In genomic region chr6:29022115-29022514, GRCm38 (mm10) we compare ENCODE assay signal across 26 mouse cellular contexts. TPM values are rescaled to one million over a fixed set of nuclear protein-coding genes. Genes with fewer than 3 reads are reported as not detected.
DNase-seq lines count a peak whose midpoint lies in the region; ATAC-seq and TF ChIP-seq lines count a peak whose summit lies in the region.
"Had no signal": no experiment of that assay in that cellular context is flagged by ENCODE, and none has a peak within 500 bp of the region (broad histone marks: within the 10 kb centered on the region; RNA-seq: fewer than 3 reads in every experiment).

No protein-coding gene starts in this region.

- no peak for TF ChIP-seq CTCF in kidney, postnatal 0 days (IDR thresholded peaks at IDR 0.05; ENCODE audit: low read depth)
- TF ChIP-seq CTCF in E14TG2a.4 (conservative IDR thresholded peaks at IDR 0.05; ENCODE audit: low read length): no peak

- H3K36me3 ChIP-seq in forebrain, embryonic 11.5 days (ENCODE audit: control insufficient read depth, insufficient read depth, low read length): no peaks in the 10 kb centered on the region
- no peaks in the 10 kb centered on the region for H3K36me3 ChIP-seq in forebrain, embryonic 15.5 days
- no peaks in the 10 kb centered on the region for H3K36me3 ChIP-seq in kidney, embryonic 14.5 days (ENCODE audit: control insufficient read depth, insufficient read depth, low read length)
- no peaks in the 10 kb centered on the region for H3K36me3 ChIP-seq in kidney, postnatal 0 days (ENCODE audit: insufficient read depth, low read length)
- no peaks in the 10 kb centered on the region; the same call in 1 of the 2 replicates for H3K36me3 ChIP-seq in E14TG2a.4 (ENCODE audit: insufficient read depth, low read length)
- H3K36me3 ChIP-seq: embryonic facial prominence, embryonic 12.5 days; embryonic facial prominence, embryonic 15.5 days; forebrain, embryonic 12.5 days; G1E; heart, embryonic 13.5 days; hindbrain, embryonic 13.5 days had no signal

- ATAC-seq in forebrain, embryonic 11.5 days (replicated peaks; ENCODE audit: low FRiP score): no peak
- no peak for ATAC-seq in forebrain, embryonic 15.5 days (replicated peaks)
- peak; percentile 29; the same call in 1 of the 2 replicates for ATAC-seq in kidney, embryonic 14.5 days (ENCODE audit: low FRiP score, low TSS enrichment)
- no peak; the same call in 1 of the 2 replicates for ATAC-seq in kidney, postnatal 0 days (replicated peaks; ENCODE audit: low FRiP score, low read depth)
- ATAC-seq: forebrain, embryonic 16.5 days; hindbrain, embryonic 16.5 days; Patski had no signal

- H3K4me3 ChIP-seq in forebrain, embryonic 11.5 days (ENCODE audit: low read depth, low read length): no peak overlapping the region
- no peak overlapping the region for H3K4me3 ChIP-seq in forebrain, embryonic 15.5 days
- H3K4me3 ChIP-seq in kidney, embryonic 14.5 days (ENCODE audit: low read length): no peak overlapping the region
- no peak overlapping the region for H3K4me3 ChIP-seq in kidney, postnatal 0 days (replicated peaks; ENCODE audit: low read depth, low read length)
- peak overlapping the region; percentile 35 for H3K4me3 ChIP-seq in E14TG2a.4 (replicated peaks; ENCODE audit: low read length)
- H3K4me3 ChIP-seq: embryonic facial prominence, embryonic 12.5 days; embryonic facial prominence, embryonic 15.5 days; forebrain, embryonic 12.5 days; heart, embryonic 13.5 days; hindbrain, embryonic 13.5 days had no signal

- H3K9ac ChIP-seq in forebrain, embryonic 11.5 days (ENCODE audit: low read length): no peak overlapping the region
- H3K9ac ChIP-seq in forebrain, embryonic 15.5 days (replicated peaks): no peak overlapping the region
- no peak overlapping the region for H3K9ac ChIP-seq in kidney, embryonic 14.5 days (ENCODE audit: low read depth, low read length)
- H3K9ac ChIP-seq in kidney, postnatal 0 days (ENCODE audit: low read depth, low read length): no peak overlapping the region
- H3K9ac ChIP-seq: embryonic facial prominence, embryonic 12.5 days; embryonic facial prominence, embryonic 15.5 days; forebrain, embryonic 12.5 days; heart, embryonic 13.5 days; hindbrain, embryonic 13.5 days had no signal

- peaks cover 4% of the 10 kb centered on the region; the same call in 1 of the 2 replicates for H3K27me3 ChIP-seq in forebrain, embryonic 11.5 days (ENCODE audit: control insufficient read depth, insufficient read depth, low read length)
- H3K27me3 ChIP-seq in forebrain, embryonic 15.5 days: peaks cover 17% of the 10 kb centered on the region; the same call in 1 of the 2 replicates
- H3K27me3 ChIP-seq in kidney, embryonic 14.5 days (ENCODE audit: control insufficient read depth, insufficient read depth, low read length): peaks cover 10% of the 10 kb centered on the region; the same call in 1 of the 2 replicates
- no peaks in the 10 kb centered on the region for H3K27me3 ChIP-seq in kidney, postnatal 0 days (ENCODE audit: insufficient read depth, low read length)
- H3K27me3 ChIP-seq in E14TG2a.4 (ENCODE audit: insufficient read depth, low read length): no peaks in the 10 kb centered on the region
- H3K27me3 ChIP-seq: Patski had no signal

- no peak overlapping the region for H3K27ac ChIP-seq in forebrain, embryonic 11.5 days (ENCODE audit: low read depth, low read length)
- no peak overlapping the region for H3K27ac ChIP-seq in forebrain, embryonic 15.5 days (replicated peaks)
- no peak overlapping the region for H3K27ac ChIP-seq in kidney, embryonic 14.5 days (ENCODE audit: low read depth, low read length)
- no peak overlapping the region for H3K27ac ChIP-seq in kidney, postnatal 0 days
- H3K27ac ChIP-seq: embryonic facial prominence, embryonic 12.5 days; embryonic facial prominence, embryonic 15.5 days; forebrain, embryonic 12.5 days; heart, embryonic 13.5 days; hindbrain, embryonic 13.5 days had no signal

- H3K9me3 ChIP-seq in forebrain, embryonic 11.5 days (ENCODE audit: control insufficient read depth, low read length): no peaks in the 10 kb centered on the region
- no peaks in the 10 kb centered on the region for H3K9me3 ChIP-seq in forebrain, embryonic 15.5 days
- no peaks in the 10 kb centered on the region for H3K9me3 ChIP-seq in kidney, embryonic 14.5 days (ENCODE audit: control insufficient read depth, low read length)
- no peaks in the 10 kb centered on the region for H3K9me3 ChIP-seq in kidney, postnatal 0 days (replicated peaks; ENCODE audit: low read length)
- peaks cover 9% of the 10 kb centered on the region for H3K9me3 ChIP-seq in E14TG2a.4 (ENCODE audit: low read length)
- H3K9me3 ChIP-seq: embryonic facial prominence, embryonic 12.5 days; embryonic facial prominence, embryonic 15.5 days; forebrain, embryonic 12.5 days; G1E; heart, embryonic 13.5 days; hindbrain, embryonic 13.5 days had no signal

- 96% methylated on average over 5 of the region's 5 CpGs for WGBS in forebrain, embryonic 11.5 days
- 84% methylated on average over 5 of the region's 5 CpGs for WGBS in forebrain, embryonic 15.5 days
- WGBS in kidney, embryonic 14.5 days: 30% methylated on average over 5 of the region's 5 CpGs
- 34% methylated on average over 5 of the region's 5 CpGs for WGBS in kidney, postnatal 0 days

- peaks cover 5% of the 10 kb centered on the region; the same call in 1 of the 2 replicates for H3K4me1 ChIP-seq in forebrain, embryonic 11.5 days (replicated peaks; ENCODE audit: control insufficient read depth, insufficient read depth, low read length)
- H3K4me1 ChIP-seq in forebrain, embryonic 15.5 days: peaks cover 11% of the 10 kb centered on the region
- peaks cover 6% of the 10 kb centered on the region for H3K4me1 ChIP-seq in kidney, embryonic 14.5 days (ENCODE audit: control insufficient read depth, insufficient read depth, low read length)
- H3K4me1 ChIP-seq in kidney, postnatal 0 days (replicated peaks; ENCODE audit: insufficient read depth, low read length): peaks cover under 1% of the 10 kb centered on the region; the same call in 1 of the 2 replicates
- H3K4me1 ChIP-seq in E14TG2a.4 (replicated peaks; ENCODE audit: low read depth, low read length): peaks cover 99% of the 10 kb centered on the region

- DNase-seq in forebrain, embryonic 11.5 days (ENCODE audit: low spot score): peak; percentile 45
- no peak for DNase-seq in kidney, adult 18-20 months
- peak; percentile 62 for DNase-seq in kidney, postnatal 0 days (ENCODE audit: low spot score)
- DNase-seq in kidney, adult 11 months: no peak
- no peak for DNase-seq in urinary bladder, postnatal 10 days (ENCODE audit: low spot score)
- DNase-seq: adrenal gland, postnatal 10 days; adrenal gland, postnatal 36 days; cerebellum, adult 11 months; gastrocnemius, postnatal 25 days; heart, adult 18-20 months; heart, postnatal 14 days had no signal

- H3K4me2 ChIP-seq in forebrain, embryonic 11.5 days (ENCODE audit: low read depth, low read length, severe bottlenecking): no peak overlapping the region
- H3K4me2 ChIP-seq in forebrain, embryonic 15.5 days (replicated peaks): no peak overlapping the region
- H3K4me2 ChIP-seq in kidney, embryonic 14.5 days (replicated peaks; ENCODE audit: low read depth, low read length): no peak overlapping the region
- no peak overlapping the region for H3K4me2 ChIP-seq in kidney, postnatal 0 days (ENCODE audit: low read length)
- H3K4me2 ChIP-seq: embryonic facial prominence, embryonic 12.5 days; embryonic facial prominence, embryonic 15.5 days; forebrain, embryonic 12.5 days; heart, embryonic 13.5 days; hindbrain, embryonic 13.5 days had no signal

RNA-seq across cellular contexts. Expression of gene Lep, which starts 37.9 kb away (rescaled TPM):
- not detected in 2 replicates for polyA plus RNA-seq in forebrain, embryonic 11.5 days (2014; fragmentation: Nextera tagmentation; extraction: Ambion mirVana)
- polyA plus RNA-seq in forebrain, embryonic 15.5 days (2015; fragmentation: Nextera tagmentation; extraction: Ambion mirVana): not detected in 2 replicates
- not detected in 2 replicates for polyA plus RNA-seq in kidney, embryonic 14.5 days (2014; fragmentation: Nextera tagmentation; extraction: Ambion mirVana)
- polyA plus RNA-seq in kidney, postnatal 0 days (2015; fragmentation: Nextera tagmentation; extraction: Ambion mirVana): not detected in 2 replicates
- polyA plus RNA-seq: cerebellum, adult 2 months; embryonic facial prominence, embryonic 12.5 days; embryonic facial prominence, embryonic 15.5 days; forebrain, embryonic 12.5 days; forebrain, embryonic 16.5 days; frontal cortex, adult 2 months; G1E; heart, embryonic 13.5 days; heart, embryonic 16.5 days; hindbrain, embryonic 13.5 days; hindbrain, embryonic 16.5 days had no signal

Comparison
In these comparisons a context has a peak if more than half of its experiments do, and no peak if none do; other contexts are left out.
1. DNase-seq: peak in forebrain, embryonic 11.5 days (single experiment) and kidney, postnatal 0 days (single experiment); none in kidney, adult 18-20 months (single experiment), kidney, adult 11 months (single experiment) and urinary bladder, postnatal 10 days (single experiment).